Mouse (Mus musculus) cerebellum, postnatal 10 days (tissue): ENCODE results near the gene Mapk8.
"Not testable (repeated sequence)": the region's sequence is repeated elsewhere in the genome, so short reads cannot be mapped to it uniquely, and the experiment has no call there.

ENCODE experiments used
- DNase-seq, 2 experiments: peaks; one replicate each; pipeline ENCODE4 v3.0.0; 2021; ENCODE audit warnings: mixed read lengths in 2 of 2

The Mapk8 gene

DNA sequence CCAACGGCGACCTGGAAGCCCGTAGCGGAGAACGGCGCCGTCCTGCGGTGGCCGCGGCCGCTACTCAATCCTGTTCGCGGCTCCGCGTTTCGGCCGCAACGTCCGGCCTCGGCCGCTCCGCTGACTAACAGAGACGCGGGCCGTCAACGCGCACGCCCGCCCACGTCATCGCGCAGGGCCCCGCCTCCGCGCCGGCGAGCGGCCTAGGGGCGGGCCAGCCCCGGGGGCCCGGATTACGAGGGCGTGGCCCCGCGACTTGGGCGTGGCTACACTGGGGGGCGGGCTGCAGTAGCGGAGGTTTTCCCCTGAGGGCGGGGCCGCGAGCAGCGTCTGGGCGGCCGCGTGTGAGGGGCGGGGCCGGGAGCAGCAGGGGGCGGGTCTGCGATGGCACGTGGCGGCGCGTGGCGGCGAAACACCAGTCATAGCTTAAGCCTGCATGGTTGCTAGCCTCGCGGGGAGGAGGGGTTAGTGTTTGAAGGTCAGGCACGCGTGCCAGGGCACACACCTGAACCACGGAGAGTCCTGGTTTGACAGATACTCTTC is at the start of gene Mapk8:
TSS of gene Mapk8 (minus strand) at position 132 of the 543 bp plus-strand sequence.
- DNase-seq = peak; percentile 98 to 99

DNA sequence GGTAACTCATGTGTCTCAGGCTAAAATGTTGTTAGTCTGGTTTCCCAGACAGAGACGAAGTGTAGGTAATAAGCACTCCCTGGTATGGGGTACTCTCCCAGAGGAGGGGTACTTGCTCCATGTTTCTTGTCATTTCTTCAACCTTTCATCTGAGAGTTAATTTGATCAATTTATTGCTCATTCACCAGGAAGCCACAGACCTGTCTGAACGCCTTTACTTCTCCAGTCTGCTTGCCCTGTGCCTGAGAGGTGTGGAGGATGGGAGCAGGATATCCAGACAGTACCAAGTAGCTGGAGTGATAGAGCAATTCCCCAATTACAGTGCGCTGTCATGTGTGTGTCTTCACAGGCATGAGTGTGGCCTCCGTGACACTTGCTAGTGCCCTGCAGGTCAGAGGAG is 48.3 kb upstream of the Mapk8 start:
- DNase-seq = no peak

DNA sequence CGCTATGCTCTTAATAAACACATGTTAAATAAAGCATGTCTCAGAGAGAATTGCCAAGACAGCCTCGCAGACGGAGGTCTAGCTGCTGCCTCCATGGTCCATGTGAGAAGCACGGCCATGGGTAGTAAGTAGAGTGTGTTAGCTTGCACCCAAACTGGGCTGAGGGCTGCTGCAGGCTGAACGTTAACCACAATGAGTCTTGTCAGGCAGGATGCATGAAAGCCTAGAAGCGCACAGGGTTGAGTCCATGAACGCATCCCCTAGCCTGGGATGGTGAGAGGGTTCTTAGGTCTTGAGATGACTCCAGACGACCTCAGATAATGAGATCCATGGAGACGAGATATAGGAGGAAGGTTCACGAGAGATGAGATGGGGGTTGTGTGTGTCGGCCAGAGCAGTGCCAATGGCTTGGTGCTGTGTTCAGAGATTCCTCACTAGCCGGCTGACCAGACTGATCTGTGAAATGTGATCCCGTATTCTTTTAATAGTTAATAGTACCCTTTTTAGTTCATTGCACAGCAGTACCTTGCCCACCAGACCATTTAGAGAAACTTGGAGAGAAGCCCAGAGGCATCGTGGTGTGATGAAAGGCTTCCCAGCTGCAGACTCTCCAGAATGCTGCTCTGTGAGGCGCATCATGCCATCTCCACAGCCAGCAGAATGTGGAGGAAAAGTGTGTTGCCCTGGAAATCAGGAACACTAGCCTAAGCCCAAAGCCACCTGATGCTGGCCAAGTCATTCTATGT is 41.0 kb upstream of the Mapk8 start:
- DNase-seq = peak; percentile 53 to 63

DNA sequence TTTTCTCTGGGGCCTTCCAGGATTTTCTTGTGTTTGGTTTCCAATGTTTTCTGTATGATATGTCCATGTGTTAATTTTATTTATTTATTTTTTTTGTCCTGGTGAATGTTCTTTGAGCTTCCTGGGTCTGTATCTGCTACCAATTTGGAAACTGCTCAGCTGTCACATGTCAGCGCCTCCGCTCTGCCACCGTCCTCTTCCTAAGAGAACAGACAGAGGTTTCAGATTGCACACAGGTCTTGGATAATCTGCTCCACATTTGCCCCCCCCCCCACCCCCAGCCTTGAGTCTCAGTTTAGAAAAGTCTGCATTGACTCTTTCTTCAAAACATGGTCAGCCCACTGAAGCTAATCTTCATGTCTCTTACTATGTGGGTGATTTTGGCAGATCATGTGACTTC is 35.0 kb upstream of the Mapk8 start:
- DNase-seq = no peak

DNA sequence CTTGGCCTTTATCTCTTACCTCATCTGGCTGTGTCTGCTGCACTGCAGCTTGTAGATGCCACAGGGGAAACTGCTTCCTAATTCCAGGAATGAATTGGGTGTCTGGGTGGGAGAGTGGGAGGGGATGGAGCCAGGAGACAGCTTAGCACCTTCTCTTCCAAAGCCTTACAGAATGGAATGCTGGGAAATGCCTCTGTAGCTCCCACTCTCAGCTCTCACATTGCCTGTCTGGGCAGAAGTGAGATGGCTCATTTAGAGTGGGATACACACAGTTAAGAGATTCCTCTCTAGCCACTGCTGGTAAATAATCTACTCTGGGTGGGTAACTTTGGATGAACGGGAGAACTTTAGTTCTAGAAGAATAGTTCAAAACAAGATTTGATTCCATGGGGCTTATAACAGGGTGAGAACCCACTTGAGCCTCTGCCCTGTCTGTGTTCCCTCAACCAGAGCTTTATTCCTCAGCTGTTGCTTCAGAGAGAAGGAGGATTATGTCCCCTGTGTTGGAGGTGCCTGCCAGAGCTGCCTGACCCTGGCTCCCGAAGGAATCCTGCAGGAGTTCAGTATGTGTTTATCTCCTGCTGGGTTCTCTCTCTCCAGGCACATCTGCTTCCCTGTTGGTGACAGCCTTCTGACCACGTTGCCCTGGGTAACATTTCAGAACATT is 29.3 kb upstream of the Mapk8 start:
- DNase-seq = no peak

DNA sequence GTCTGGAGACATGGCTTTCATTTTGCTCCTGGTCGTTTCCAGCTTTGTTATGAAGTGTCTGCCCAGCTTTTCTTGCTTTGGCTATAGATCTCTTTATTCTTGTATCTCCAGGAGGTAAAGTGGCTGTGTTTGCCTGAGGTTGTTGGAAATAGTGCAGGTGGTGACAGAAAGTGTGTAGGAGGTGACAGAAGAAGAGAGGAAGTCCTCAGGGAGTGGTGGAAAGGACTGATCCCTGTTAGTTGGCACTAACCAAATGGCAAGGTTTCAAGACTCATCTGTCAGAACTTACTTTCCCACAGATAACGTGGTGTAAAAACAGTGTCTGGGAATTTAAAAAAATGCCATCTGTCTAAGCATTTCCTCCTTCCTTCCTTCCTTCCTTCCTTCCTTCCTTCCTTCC is 27.5 kb upstream of the Mapk8 start:
- no peak for DNase-seq

DNA sequence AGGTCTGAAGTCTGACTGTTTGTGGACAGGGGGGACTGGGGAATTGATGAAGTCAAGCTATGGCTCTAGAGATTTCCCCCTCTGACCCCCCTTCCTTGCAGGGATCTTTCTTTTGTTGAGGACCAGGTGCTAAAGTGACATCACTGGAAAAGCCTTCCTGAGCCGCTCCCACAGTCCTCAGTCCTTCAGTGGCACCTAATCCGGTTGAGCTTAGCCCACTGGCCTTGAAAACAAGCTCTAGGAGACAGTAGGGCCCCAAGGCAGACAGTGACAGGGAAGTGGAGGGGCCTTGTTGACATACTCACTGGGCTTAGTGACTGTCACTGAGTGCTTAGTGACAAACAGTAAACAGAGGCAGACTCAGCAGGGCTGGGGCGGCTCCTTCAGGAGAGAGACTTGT is 24.4 kb upstream of the Mapk8 start, which contains the start of gene Frmpd2:
TSS of gene Frmpd2 (plus strand) at position 366 of the 400 bp plus-strand sequence.
- no peak for DNase-seq

DNA sequence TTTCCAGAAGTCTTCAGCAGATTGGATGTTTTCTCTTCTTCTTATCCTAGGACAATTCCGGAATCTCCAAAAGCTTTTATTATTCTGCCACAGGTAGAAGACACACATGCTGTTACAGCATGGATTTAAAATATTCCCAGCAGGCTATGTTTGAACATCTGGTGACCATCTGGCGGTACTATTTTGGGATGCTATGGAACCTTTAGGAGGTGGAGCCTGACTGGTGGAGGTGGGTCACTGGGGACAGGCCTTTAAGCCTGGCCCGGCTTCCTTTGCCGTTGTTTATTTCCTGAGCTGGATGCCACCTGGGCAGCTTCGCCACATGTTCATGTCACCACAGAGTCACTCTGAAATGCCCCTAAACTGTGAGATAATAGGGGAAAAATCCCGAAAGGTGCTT is 20.8 kb upstream of the Mapk8 start:
- no peak for DNase-seq

DNA sequence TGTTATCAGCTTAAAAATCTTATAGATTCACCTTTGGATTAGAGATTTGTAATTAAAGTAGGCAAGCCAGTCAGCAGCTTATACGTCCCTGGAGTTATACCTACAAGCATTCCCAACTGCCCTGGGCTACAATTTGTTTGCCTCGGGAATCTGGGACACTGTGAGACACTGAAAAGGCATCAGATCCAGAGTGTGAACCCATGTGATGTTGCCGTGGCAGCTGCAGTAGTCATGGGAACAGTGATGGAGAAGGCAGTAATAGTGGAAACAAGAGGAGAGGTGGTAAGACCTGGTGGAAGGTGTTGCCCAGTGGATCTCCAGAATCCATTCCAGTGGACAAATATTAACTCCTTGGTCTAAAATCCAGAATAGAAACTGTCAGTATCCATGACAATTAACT is 16.7 kb upstream of the Mapk8 start:
- DNase-seq = no peak

DNA sequence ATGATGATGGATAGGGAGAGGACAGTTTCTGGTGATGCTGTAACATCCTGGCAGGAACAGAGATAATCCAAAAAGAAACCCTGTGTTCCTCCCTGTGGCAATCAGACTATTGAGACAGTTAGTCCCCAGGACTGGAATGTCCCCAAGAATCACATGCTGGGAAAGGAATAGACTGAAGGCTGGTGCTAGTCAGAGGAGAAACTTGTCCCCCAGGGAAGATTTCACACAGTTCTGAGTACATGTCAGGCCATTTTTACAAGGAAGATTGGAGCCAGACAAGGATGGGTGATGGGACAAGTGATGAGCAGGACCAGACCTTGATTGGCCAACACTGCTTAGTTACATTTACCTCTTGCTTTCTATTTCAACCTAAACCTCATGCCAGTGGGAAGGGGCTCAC is 3.4 kb upstream of the Mapk8 start:
- peak in 1 of 2 experiments; percentile 14 for DNase-seq

DNA sequence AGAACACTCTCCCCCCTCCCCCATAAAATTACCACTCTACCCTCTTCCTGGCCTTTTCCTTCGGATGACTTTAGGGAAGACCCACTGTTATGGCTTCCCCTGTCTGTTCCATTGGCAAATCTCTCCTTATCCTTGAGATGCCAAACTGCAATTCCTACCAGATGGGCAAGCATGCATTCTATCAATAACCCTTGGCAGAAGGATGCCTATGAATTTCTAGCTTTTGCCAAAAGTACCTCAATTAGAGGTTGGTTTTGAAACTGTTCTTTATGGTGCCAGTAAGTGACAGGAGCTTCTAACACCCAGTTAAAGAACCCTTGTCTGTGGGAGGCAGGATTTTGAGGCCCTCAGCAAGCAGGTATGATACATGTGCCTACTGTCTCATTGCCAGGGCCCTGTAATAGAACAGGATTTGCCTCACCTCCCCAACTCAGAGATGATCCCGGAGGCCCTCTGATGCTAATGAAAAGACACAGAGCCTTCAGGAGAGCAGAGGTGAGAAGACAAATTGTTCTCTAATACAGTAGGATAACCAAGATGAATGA is 2.4 kb upstream of the Mapk8 start:
- DNase-seq = peak; percentile 25 to 38

DNA sequence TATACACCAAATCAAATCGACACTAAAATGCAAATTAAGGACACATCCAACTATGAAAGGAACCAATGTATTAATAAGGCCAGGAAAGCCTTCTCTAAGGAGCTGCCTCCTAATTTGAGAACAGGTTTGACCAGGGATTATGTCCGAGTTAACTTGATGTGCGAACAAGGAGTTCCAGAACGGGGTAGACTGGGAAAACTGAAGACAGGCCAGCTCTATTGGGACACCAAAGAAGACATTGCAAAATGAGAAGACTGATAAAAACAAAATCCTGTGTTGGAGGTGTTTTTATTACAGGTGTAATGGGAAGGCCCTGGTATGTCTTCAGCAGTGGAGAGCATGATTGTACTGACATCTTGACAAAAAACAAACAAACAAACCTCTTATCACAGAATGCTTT is 1.3 kb upstream of the Mapk8 start:
- DNase-seq = no peak

DNA sequence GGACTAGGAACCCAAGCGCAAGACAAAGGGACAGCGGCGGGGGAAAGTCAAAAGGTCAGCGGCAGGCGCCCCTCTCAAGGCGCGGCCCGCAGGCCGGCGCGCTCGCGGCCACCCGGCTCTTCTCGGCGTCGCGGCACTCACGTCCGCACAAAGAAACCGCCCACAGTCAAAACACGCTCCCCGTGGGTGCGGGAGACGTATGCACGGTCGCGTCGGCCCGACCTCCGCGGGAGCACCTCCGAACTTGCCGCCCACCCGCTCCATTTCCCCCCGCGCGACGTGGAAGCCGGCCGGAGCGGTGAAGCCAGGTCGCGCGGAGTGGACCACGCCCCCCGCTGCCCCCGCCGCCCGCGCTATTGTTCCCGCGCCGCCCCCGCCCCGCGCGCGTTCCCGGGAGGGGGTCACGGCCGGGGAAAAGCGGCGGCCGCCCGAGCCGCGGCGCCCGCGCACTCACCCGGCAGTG is 366 bp downstream of the Mapk8 start:
- DNase-seq = no peak

DNA sequence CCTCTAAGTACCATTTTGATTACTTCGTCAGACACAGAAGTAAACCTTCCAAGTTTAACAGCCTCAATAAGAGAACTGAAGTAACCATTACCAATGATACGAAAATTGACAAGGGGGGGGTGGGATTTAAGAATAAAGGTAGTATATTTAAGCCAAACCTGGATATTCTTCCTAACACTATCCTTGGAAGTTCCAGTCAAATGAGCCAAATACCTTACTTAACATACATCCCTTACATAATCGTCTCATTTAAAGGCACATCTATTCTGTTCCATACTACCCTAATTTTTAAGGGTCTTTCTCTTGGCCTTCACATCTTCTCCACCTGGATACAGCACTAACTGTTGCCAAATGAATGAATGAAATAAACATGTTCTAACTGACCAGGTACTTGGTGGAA is 996 bp downstream of the Mapk8 start:
- no peak for DNase-seq

DNA sequence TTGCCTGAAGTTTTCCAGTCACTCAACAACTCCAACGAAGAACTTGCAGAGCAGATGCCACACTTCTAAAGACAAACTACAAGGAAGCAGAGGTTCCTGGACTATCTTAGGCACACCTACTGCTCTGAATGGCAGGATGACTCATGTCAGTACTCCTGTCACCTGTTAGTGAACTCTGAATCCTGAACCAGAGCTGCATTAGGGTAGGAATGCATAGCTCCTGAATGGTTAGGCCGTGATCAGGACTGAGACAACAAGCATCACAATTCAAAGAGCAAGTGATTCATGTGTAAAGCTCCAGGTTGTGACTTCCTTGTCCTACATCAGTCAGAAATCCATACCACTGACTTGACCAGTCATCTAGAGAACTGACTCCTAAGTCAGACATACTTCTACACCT is 3.2 kb downstream of the Mapk8 start:
- DNase-seq = no peak

DNA sequence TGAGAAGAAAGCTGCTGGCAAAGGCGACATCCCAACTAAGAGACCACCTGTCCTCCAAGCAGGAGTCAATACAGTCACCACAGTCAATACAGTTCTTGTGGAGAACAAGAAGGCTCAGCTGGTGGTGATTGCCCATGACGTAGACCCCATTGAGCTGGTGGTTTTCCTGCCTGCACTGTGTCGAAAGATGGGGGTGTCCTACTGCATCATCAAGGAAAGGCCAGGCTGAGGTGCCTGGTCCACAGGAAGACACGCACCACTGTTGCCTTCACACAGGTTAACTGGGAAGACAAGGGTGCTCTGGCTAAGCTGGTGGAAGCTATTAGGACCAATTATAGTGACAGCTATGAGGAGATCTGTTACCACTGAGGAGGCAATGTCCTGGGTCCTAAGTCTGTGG is 14.5 kb downstream of the Mapk8 start:
- DNase-seq = not testable (repeated sequence)

DNA sequence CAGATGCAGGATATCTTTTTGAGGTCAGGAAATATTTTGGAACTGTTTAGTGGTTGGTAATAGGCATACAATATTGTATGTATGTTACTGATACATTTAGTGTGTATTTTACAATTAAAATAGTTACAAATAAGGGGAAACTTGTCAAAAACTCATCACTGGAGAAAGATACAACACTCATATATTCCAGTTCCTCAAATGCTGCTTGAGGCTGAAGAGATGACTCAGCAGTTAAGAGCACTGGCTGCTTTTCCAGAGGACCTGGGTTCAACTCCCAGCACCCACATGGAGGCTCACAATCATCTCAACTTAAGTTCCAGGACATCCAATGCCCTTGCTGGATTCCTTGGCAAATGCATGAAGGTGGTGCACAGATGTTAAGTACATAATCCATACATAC is 22.8 kb downstream of the Mapk8 start:
- DNase-seq = no peak

DNA sequence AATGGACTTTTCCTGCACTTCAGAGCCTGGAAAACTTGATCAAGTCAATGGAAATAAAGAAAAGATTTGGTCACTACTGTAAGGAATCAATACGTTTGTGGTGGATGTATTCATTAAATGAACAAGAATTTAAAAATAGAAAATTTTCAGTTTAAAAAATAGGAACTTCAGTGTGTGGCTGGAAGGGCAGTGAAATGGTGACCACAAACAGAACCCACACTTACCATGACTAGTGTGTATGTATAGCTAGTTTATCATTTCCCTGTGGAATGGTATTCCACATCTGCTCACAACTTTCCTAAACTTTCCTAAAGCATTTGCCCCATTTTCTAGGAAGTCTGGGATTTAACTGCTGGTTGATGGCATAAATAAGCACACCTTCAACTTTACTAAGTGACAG is 24.0 kb downstream of the Mapk8 start:
- DNase-seq = no peak

DNA sequence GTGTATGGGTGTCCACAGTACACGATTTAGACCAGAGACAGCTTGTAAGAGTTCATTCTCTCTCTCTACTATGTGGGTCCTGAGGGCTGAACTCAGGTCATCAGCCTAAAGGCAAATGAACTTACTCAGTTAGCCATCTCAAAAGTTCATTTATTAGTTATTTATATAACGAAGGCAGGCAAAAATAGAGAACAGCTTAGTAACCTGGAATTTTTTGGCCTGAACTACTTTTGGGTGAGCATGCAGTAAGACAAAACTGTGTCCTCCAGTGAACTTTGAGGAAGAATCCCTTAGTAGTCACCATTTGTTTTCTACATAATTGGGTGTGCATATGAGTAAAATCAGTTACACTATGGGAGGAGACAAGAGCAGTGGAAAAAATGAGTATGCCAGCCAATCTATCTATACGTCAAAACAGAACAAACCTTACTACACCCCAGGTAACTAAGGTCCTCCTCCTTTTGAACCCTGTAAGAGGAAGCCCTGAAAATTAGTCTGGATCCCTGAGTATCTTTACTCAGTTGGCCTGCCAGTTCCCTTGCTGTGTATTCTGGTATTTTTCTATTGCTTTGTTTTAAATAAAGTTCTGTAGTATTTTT is 28.5 kb downstream of the Mapk8 start:
- no peak for DNase-seq

DNA sequence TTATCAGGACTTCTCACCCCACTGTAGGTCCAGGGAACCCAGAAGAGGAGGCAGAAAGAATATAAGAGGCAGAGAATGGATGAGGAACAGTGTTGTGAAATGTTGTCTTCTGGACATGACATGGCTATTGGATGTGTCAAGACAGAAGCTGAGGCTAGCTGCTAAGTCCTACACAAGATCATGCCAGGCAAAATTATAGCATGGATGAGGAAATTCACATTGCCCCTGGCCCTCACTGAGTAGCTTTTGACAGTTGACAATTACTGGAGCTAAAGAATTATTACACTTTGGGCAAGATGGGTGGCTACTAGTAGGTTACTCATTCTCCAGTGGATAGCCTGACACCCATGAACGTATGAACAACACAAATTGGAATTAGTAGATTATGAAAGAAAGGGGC is 31.2 kb downstream of the Mapk8 start:
- no peak for DNase-seq

DNA sequence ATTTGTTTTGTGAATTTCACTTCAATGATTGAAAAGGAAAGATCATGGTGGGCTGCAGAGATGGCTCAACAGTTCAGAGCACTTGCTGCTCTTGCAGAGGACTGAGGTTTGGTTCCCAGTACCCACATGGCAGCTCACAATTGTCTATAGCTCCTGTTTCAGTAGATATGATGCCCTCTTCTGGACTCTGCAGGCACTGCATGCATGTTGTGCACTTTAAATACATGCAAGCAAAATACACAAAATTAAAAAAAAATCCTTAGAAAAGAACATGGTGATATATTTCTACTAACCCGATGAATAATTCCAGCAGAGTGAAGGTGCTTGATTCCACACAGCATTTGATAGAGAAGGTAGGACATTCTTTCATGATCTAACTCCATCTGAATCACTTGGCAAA is 44.6 kb downstream of the Mapk8 start:
- peak; percentile 16 to 29 for DNase-seq

DNA sequence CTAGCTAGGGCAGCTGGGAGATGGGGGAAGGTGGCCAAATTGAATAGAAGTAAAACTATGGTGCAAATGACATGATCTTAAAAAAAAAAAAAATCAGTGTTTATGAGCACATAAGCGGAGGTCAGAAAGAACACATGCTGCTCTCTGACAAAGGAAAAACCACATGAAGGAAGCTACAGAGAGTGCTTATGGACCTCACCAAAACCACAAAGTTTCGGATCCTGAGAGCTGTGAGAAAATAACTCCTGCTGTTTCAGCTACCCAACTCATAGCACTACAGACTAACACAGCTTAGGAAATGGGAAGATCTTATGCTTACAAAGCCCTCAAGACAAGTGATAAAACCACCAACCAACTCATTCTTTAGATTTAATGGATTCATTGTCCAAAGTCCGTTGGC is 46.9 kb downstream of the Mapk8 start:
- no peak for DNase-seq

DNA sequence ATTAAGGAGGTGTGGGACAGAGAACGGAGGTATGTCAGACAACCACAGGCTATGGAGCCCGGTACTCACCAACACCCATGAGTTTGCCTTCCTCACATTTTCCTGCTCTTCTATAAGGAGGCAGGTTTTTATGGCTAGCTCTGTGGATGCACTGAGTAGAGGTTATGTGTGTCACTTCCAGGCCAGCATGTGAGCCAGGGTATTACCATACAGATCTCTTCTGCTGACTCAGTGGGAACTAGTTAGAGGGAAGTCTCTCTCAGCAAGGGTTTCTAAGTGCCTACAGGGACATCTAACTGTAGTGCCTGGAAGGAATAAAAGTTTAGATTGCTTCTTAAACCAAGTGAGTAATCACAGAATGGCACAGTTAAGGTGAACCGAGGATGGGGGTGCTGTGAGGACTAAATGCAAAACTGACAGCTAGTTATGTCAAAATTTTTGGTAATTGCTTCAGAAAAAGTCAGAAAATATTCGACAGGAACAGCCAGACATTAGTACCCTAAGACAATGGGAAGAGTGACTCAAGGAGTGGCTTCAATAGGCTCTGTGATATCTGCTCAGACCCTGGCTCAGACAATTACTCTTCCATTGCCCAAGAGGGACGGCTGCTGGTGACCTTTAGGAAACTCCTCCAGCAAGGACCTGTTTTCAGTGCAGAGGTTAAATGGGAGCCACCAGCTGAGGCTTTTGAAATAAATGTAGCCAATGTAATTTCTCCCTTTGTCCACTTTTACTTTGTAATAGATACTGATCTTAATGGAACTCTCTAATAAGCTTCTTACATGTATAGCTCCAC is 48.7 kb downstream of the Mapk8 start:
- DNase-seq = no peak
